Mouse (Mus musculus): ENCODE results near the gene Coa3.

GRCm38 (mm10) chr11:101283805-101284204 is 4.9 kb upstream of the Coa3 start:
- TF ChIP-seq CTCF (IDR thresholded peaks at IDR 0.05) (no peak), POLR2A (IDR thresholded peaks at IDR 0.05; ENCODE audit: insufficient read depth, low read depth, low read length) (no peak), EP300 (IDR thresholded peaks at IDR 0.05; ENCODE audit: insufficient read depth, low read depth, low read length) (no peak)

Data from heart, adult 2 months (tissue).